Mouse (Mus musculus) small intestine, adult 2 months (tissue): ENCODE measurements at regions not wholly inside any gene's neighbourhood (a gene's known extent, or its start where the extent isn't known, plus 50 kb on each side); places are given as distances from the start of the nearest gene placed in this dataset.

Experiments used
- H3K27ac ChIP-seq: fragments of 200-500 bp; 2 replicates; pipeline ENCODE4 v1.5.1; 2012; ENCODE audit warnings: low read depth, low read length, control low read depth, inconsistent platforms; ENCODE audit not compliant: insufficient read depth
- H3K27me3 ChIP-seq: fragments of 200-500 bp; 2 replicates; pipeline ENCODE4 v1.6.1; 2012; ENCODE audit warnings: mild to moderate bottlenecking, moderate library complexity, low read length, inconsistent platforms; ENCODE audit not compliant: control insufficient read depth, insufficient read depth
- H3K36me3 ChIP-seq: fragments of 200-500 bp; 2 replicates; pipeline ENCODE4 v1.6.1; 2012; ENCODE audit warnings: mild to moderate bottlenecking, low read length, control low read depth, inconsistent platforms; ENCODE audit not compliant: control insufficient read depth, insufficient read depth
- H3K4me1 ChIP-seq: fragments of 200-500 bp; 2 replicates; pipeline ENCODE4 v1.6.1; 2012; ENCODE audit warnings: low read length, inconsistent platforms, mixed read lengths; ENCODE audit not compliant: control insufficient read depth, insufficient read depth, insufficient read length
- H3K4me3 ChIP-seq: fragments of 200-500 bp; 2 replicates; pipeline ENCODE4 v1.5.1; 2012; ENCODE audit warnings: low read depth, mild to moderate bottlenecking, control low read depth, inconsistent platforms, low read length, moderate library complexity
- CTCF ChIP-seq: fragments of 200-500 bp; IDR thresholded peaks from 2 replicates; pipeline ENCODE4 v1.5.1; 2012; ENCODE audit warnings: low read depth, mild to moderate bottlenecking, control low read depth, inconsistent platforms, low read length, moderate library complexity, mixed read lengths; ENCODE audit not compliant: insufficient replicate concordance, insufficient read length; ENCODE audit errors: extremely low read depth
- POLR2A ChIP-seq: fragments of 200-500 bp; IDR thresholded peaks from 2 replicates; pipeline ENCODE4 v1.6.1; 2012; ENCODE audit warnings: low read depth, mild to moderate bottlenecking, control low read depth, inconsistent platforms, low read length, moderate library complexity
- WGBS: fragments of 180-500 bp; shearing (Covaris S2); methylation state at CpG from one replicate; pipeline ENCODE4 v1.1.7; 2018; 5-methylcytosine and 5-hydroxymethylcytosine counted together

GRCm38 (mm10) chr8:112427721-112428389, 142.0 kb upstream of the Cntnap4 start:
- Histone ChIP-seq H3K27ac (no peak overlapping the region), H3K36me3 (no peaks in the 10 kb centered on the region), H3K4me3 (no peak overlapping the region), H3K4me1 (no peaks in the 10 kb centered on the region), H3K27me3 (no peaks in the 10 kb centered on the region)
- 67% methylated on average over 19 of the region's 19 CpGs for WGBS
- TF ChIP-seq POLR2A (no peak), CTCF (no peak)

- Histone ChIP-seq H3K27ac (no peak overlapping the region), H3K4me3 (no peak overlapping the region), H3K27me3 (no peaks in the 10 kb centered on the region), H3K36me3 (no peaks in the 10 kb centered on the region), H3K4me1 (no peaks in the 10 kb centered on the region)
- TF ChIP-seq POLR2A = no peak
- WGBS = 83% methylated on average over 5 of the region's 5 CpGs
Measured at GRCm38 (mm10) chr8:112411968-112412367, 157.9 kb upstream of the Cntnap4 start.

GRCm38 (mm10) chr8:112411213-112411612, 158.6 kb upstream of the Cntnap4 start:
- WGBS = 22% methylated on average over 6 of the region's 6 CpGs

GRCm38 (mm10) chr8:112408211-112408735, 161.6 kb upstream of the Cntnap4 start:
- Histone ChIP-seq H3K36me3 (no peaks in the 10 kb centered on the region), H3K27me3 (no peaks in the 10 kb centered on the region), H3K4me3 (no peak overlapping the region), H3K27ac (no peak overlapping the region), H3K4me1 (no peaks in the 10 kb centered on the region)
- TF ChIP-seq CTCF (no peak), POLR2A (no peak)
- 81% methylated on average over 9 of the region's 9 CpGs for WGBS

More at GRCm38 (mm10) chr8:112411213-112411612, 158.6 kb upstream of the Cntnap4 start:
- H3K4me1 ChIP-seq = no peaks in the 10 kb centered on the region
- H3K4me3 ChIP-seq = no peak overlapping the region
- H3K36me3 ChIP-seq = no peaks in the 10 kb centered on the region
- H3K27me3 ChIP-seq = no peaks in the 10 kb centered on the region
- H3K27ac ChIP-seq = no peak overlapping the region
- TF ChIP-seq CTCF = peak; percentile 35; the same call in 1 of the 2 replicates
- no peak for TF ChIP-seq POLR2A

- TF ChIP-seq POLR2A = no peak
- TF ChIP-seq CTCF = no peak
- Histone ChIP-seq H3K4me1 (no peaks in the 10 kb centered on the region), H3K4me3 (no peak overlapping the region), H3K27me3 (no peaks in the 10 kb centered on the region; the same call in 1 of the 2 replicates), H3K27ac (no peak overlapping the region), H3K36me3 (no peaks in the 10 kb centered on the region)
- WGBS = 3% methylated on average over 2 of the region's 2 CpGs
Measured at GRCm38 (mm10) chr8:112404087-112404486, 165.8 kb upstream of the Cntnap4 start.

GRCm38 (mm10) chr8:112397438-112397837, 172.4 kb upstream of the Cntnap4 start:
- Histone ChIP-seq H3K27me3 (no peaks in the 10 kb centered on the region; the same call in 1 of the 2 replicates), H3K27ac (no peak overlapping the region), H3K4me1 (no peaks in the 10 kb centered on the region), H3K4me3 (no peak overlapping the region), H3K36me3 (no peaks in the 10 kb centered on the region)
- 29% methylated on average over 2 of the region's 2 CpGs for WGBS
- no peak for TF ChIP-seq POLR2A
- no peak for TF ChIP-seq CTCF

GRCm38 (mm10) chr8:112390108-112390507, 179.7 kb upstream of the Cntnap4 start:
- Histone ChIP-seq H3K27me3 (no peaks in the 10 kb centered on the region), H3K4me3 (no peak overlapping the region), H3K36me3 (no peaks in the 10 kb centered on the region), H3K4me1 (no peaks in the 10 kb centered on the region), H3K27ac (no peak overlapping the region)
- 76% methylated on average over 4 of the region's 4 CpGs for WGBS
- no peak for TF ChIP-seq POLR2A
- TF ChIP-seq CTCF = no peak

- 38% methylated on average over 5 of the region's 5 CpGs for WGBS
- TF ChIP-seq POLR2A (no peak), CTCF (no peak)
- no peak overlapping the region for H3K4me3 ChIP-seq
- no peaks in the 10 kb centered on the region for H3K4me1 ChIP-seq
- H3K36me3 ChIP-seq = no peaks in the 10 kb centered on the region
- H3K27ac ChIP-seq = no peak overlapping the region
- no peaks in the 10 kb centered on the region for H3K27me3 ChIP-seq
Measured at GRCm38 (mm10) chr8:112348323-112348722, 221.5 kb upstream of the Cntnap4 start.
